Mouse (Mus musculus) spleen, postnatal 36 days (tissue): Measurements from ENCODE around the gene Myo16.

Experiments
- DNase-seq, 2 experiments: peaks; one replicate each; pipeline ENCODE4 v3.0.0; 2022; ENCODE audit warnings: low spot score in 2 of 2, mixed read lengths in 1 of 2

Myo16 gene

DNA sequence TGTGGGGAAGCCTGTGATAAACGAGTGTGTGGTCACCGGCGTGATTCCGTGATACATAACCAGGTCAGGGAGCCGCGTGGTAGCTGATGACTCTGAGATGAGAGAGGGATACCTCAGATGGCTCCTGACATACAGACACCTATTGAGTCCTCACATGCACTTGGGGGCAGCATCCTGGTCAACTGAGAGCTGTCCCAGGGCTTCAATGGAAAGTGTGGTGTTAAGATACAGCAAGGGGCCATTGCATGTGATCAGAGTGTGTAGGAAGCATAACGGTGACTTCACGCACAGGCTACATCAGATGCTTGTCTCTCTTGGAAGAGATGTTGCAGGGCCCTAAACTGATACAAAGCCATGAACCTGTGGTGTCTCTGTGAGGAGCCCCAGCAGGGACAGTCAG, 260.2 kb downstream of the Myo16 start:
- no peak for DNase-seq

- no peak for DNase-seq
Observed at GRCm38 (mm10) chr8:10414684-10415212, 261.0 kb downstream of the Myo16 start.

DNA sequence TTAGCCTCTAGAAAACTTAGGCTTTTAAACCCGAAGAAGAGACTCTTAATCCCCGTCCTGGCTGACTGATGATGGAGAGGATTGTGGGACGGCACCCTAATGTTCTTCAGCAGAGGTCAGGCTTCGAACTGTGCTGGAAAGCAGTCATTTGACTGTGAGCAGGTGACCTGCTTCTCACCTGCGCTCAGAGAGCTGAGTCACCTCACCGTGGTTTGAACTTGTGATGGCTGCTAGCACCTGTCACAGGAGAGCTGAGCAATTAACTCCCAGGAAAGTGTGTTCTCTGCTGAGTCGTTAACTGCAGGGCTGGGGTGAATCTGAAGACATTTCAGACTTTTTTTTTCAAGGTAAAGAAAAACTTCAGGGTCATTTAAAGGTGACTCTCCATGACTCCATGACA, 261.6 kb downstream of the Myo16 start:
- DNase-seq, result no peak

DNA sequence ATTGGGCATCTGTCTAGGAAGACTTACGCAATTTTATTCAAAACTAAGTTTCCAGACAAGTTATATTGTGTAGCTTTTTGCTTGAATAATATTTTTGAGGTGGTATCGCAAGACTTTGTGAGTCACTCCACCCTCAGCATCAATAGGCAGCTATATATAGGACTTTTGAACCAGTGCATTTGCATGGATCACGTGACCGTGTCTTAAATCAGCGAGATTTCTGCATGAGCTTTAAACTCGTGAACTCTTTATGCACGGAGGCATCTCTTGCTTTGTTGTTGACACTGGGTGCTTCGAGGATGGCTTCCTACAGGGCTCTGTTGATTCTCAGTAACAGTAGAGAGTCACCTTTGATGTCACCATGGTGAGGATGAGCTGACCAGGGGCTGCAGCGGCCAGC, 262.2 kb downstream of the Myo16 start:
- no peak for DNase-seq

- no peak for DNase-seq
Observed at GRCm38 (mm10) chr8:10416806-10417205, 263.1 kb downstream of the Myo16 start.

GRCm38 (mm10) chr8:10417281-10417680, 263.6 kb downstream of the Myo16 start:
- no peak for DNase-seq

GRCm38 (mm10) chr8:10418013-10418412, 264.3 kb downstream of the Myo16 start:
- no peak for DNase-seq

- no peak for DNase-seq
Observed at GRCm38 (mm10) chr8:10418971-10419370, 265.3 kb downstream of the Myo16 start.

- DNase-seq, result no peak
Observed at GRCm38 (mm10) chr8:10419726-10420125, 266.0 kb downstream of the Myo16 start.

- DNase-seq, result no peak
Observed at GRCm38 (mm10) chr8:10420551-10420950, 266.8 kb downstream of the Myo16 start.

DNA sequence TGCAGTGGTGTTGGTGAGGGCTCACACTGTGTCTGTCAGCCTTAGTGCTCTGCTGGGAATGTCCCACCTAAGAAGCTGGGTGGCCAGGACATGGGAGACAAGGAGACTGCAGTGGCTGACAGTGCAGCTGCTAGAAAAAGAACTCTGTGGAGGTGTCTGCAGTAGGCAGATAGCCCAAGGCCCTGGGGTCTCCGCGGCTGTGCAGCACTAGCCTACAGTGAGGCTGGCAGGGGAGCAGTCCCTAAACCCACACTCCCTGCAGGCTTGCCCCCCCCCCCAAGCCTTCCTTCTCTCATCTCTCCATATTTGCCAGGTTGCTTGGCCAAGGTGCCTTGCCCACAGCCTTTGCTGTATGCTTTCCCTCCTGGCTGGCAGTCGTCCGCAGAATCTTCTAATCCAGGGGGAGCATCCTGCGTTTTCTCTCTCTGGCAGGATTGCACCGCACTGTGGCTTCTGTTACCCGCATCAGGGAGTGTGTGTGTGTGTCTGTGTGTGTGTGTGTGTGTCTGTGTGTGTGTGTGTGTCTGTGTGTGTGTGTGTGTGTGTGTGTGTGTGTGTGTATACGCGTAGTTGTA, 267.9 kb downstream of the Myo16 start:
- DNase-seq, result no peak

DNA sequence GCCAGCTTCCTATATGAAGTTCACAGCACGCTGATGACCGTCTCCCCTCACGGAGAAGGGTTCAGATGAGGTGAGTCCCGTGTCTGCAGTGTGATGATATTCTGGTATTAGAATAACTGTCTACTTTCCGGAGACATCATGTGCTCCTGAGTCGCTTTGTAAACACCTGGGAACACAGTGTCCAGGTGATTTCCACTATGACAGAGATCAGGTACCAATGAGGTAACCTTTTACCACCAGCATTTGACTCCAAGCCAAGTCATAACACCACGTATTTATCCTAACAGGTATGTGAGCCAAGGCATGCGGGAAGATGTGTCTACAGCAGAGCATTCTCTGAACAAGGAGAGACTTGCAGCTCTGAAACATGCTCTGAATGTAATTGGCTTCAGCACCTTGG, 281.8 kb downstream of the Myo16 start:
- DNase-seq, result no peak

- DNase-seq, result peak; percentile 5 to 10
Observed at GRCm38 (mm10) chr8:10438772-10439171, 285.1 kb downstream of the Myo16 start.

GRCm38 (mm10) chr8:10439595-10440453, 286.1 kb downstream of the Myo16 start:
- DNase-seq, result no peak

GRCm38 (mm10) chr8:10442562-10442961, 288.9 kb downstream of the Myo16 start:
- no peak for DNase-seq

DNA sequence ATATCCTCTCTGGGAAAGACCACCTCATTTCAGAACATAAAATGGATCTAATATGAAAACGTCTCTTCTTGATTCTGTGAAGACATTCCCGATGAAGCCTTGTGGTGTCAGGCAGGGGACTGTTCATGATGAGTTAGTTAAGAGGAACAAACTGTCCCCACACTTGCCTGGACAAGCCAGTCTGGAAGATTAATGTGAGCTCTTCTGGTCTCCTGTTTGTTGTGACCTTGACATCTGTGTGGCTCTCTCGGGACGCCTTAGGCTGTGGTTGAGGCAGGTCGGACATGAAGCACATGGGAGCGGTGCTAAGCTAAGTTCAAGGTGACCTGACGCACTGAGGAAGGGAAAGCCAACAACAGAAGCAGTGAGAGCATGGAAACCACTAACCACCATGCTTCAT, 291.3 kb downstream of the Myo16 start:
- no peak for DNase-seq

GRCm38 (mm10) chr8:10448545-10448944, 294.8 kb downstream of the Myo16 start:
- DNase-seq, result no peak

GRCm38 (mm10) chr8:10453046-10453445, 299.3 kb downstream of the Myo16 start:
- DNase-seq, result no peak

DNA sequence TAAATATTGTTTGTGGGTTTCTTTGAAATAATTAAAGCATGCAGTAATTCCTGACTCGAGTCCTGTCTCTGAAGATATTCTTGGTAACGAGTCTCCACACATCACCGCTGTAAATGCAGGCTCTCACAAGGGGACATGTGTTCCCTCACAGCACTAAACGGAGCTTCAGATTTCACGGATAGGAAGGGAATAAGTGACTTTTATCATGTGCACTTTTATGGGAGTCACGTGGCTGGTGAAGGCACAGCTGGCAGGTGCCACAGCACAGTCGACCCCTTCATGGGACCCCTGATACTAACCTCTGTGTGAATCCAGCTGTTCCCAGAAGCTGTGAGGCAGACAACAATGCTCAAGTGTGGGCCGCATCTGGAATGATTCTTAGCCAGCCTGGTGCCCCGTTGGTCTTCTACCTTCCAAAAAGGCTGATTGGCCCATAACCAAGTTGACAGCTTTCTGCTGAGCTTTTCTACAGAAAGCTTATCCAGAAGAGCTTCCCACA, 304.5 kb downstream of the Myo16 start:
- DNase-seq, result no peak

DNA sequence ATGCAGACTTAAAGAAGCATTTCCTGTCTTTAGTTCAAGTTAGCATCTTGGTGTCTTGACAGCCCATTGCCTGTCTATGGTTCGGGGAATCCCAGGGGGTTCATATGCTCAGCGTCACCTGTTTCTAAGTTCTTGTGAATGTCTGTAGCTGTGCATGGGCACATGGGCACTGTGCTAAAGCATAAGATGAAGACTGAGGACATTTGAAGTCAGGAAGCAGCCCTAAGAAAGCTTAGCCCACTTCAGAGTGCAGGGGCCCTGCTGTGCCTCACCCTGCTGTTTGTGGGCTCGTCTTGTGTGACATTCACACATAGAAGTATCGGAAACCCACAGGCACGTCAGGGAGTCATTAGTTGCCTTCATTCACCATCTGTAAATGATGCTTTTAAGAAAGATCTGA, 308.6 kb downstream of the Myo16 start:
- no peak for DNase-seq

GRCm38 (mm10) chr8:10468490-10468889, 314.8 kb downstream of the Myo16 start:
- peak in 1 of 2 experiments; percentile 1 for DNase-seq

DNA sequence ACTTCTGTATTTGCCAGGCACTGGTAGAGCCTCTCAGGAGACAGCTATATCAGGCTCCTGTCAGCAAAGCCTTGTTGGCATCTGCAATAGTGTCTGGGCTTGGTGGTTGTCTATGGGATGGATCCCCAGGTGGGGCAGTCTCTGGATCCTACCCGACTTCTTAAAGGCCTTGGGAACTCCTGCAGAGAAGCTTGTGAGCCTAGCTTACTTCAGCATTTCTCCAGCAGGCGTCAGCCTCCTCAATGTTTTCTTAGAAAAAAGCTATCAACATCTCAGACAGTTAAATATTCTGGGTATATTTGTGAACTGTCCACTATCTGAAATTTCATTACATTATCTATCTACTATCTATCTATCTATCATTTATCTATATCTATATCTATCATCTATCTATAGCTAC, 315.9 kb downstream of the Myo16 start:
- no peak for DNase-seq

- DNase-seq, result no peak
Observed at GRCm38 (mm10) chr8:10470280-10470679, 316.6 kb downstream of the Myo16 start.
